Mouse (Mus musculus) MEL (cell line): ENCODE measurements around the gene Cib4. TPM values are rescaled to one million over a fixed set of nuclear protein-coding genes. Genes with fewer than 3 reads are reported as not detected.

Source experiments
- DNase-seq: peaks from one replicate; pipeline ENCODE4 v3.0.0; 2011; ENCODE audit warnings: low read depth, low spot score
- H3K27ac ChIP-seq: 2 replicates; pipeline ENCODE4 v1.5.1; 2012; ENCODE audit warnings: low read depth, mild to moderate bottlenecking, control low read depth, low read length, moderate library complexity; ENCODE audit not compliant: control insufficient read depth
- H3K27me3 ChIP-seq, 2 experiments: fragments of 150-350 bp in 1 of 2; sonication (generic) in 1 of 2; 2 replicates each; pipeline ENCODE4 v1.6.1; 2012; ENCODE audit warnings: low read length in 2 of 2, mild to moderate bottlenecking in 2 of 2, improper control_type of control experiment in 1 of 2, moderate library complexity in 1 of 2; ENCODE audit not compliant: insufficient read depth in 2 of 2, control insufficient read depth in 1 of 2
- H3K36me3 ChIP-seq, 2 experiments: 2 replicates each; pipeline ENCODE4 v1.6.1; 2012 to 2014; ENCODE audit warnings: low read length in 2 of 2, improper control_type of control experiment in 1 of 2, inconsistent platforms in 1 of 2, mild to moderate bottlenecking in 1 of 2; ENCODE audit not compliant: insufficient read depth in 2 of 2, control insufficient read depth in 1 of 2
- H3K4me1 ChIP-seq, 2 experiments: fragments of 150-350 bp in 1 of 2; sonication (generic) in 1 of 2; 2 replicates each; pipeline ENCODE4 v1.6.1; 2012; ENCODE audit warnings: low read length in 2 of 2, improper control_type of control experiment in 1 of 2, mild to moderate bottlenecking in 1 of 2; ENCODE audit not compliant: insufficient read depth in 2 of 2, control insufficient read depth in 1 of 2
- H3K4me3 ChIP-seq, 2 experiments: fragments of 150-350 bp in 1 of 2; sonication (generic) in 1 of 2; 2 replicates each; pipeline ENCODE4 v1.5.1; 2012; ENCODE audit warnings: low read depth in 2 of 2, low read length in 2 of 2, mild to moderate bottlenecking in 2 of 2, moderate library complexity in 2 of 2, control low read depth in 1 of 2, improper control_type of control experiment in 1 of 2; ENCODE audit not compliant: control insufficient read depth in 1 of 2, insufficient read depth in 1 of 2
- H3K79me2 ChIP-seq: 2 replicates; pipeline ENCODE4 v1.6.1; 2012; ENCODE audit warnings: mild to moderate bottlenecking, low read length, moderate library complexity; ENCODE audit not compliant: control insufficient read depth, poor library complexity, insufficient read depth
- H3K9ac ChIP-seq: 2 replicates; pipeline ENCODE4 v1.6.1; 2012; ENCODE audit warnings: low read depth, mild to moderate bottlenecking, control low read depth, low read length, moderate library complexity; ENCODE audit not compliant: control insufficient read depth, poor library complexity, severe bottlenecking
- H3K9me3 ChIP-seq: fragments of 150-350 bp; sonication (generic); replicated peaks from 2 replicates; pipeline ENCODE4 v1.6.1; 2012; ENCODE audit warnings: mild to moderate bottlenecking, low read length, improper control_type of control experiment, moderate library complexity; ENCODE audit not compliant: insufficient read depth
- BHLHE40 ChIP-seq: IDR thresholded peaks from 2 replicates; pipeline ENCODE4 v1.6.1; 2012; ENCODE audit warnings: low read depth, mild to moderate bottlenecking, inconsistent platforms, low read length, improper control_type of control experiment, borderline replicate concordance
- CHD2 ChIP-seq: IDR thresholded peaks from 2 replicates; pipeline ENCODE4 v1.6.1; 2011; ENCODE audit warnings: low read length, improper control_type of control experiment
- CTCF ChIP-seq, 3 experiments: IDR thresholded peaks in 2 of 3; conservative IDR thresholded peaks in 1 of 3; 2 replicates each; pipeline ENCODE4 v1.5.1; 2011 to 2012; ENCODE audit warnings: low read length in 3 of 3, low read depth in 2 of 3, mild to moderate bottlenecking in 2 of 3, improper control_type of control experiment in 1 of 3, inconsistent platforms in 1 of 3, mixed read lengths in 1 of 3, moderate library complexity in 1 of 3; ENCODE audit not compliant: control insufficient read depth in 1 of 3, insufficient read depth in 1 of 3, poor library complexity in 1 of 3, severe bottlenecking in 1 of 3
- ELF1 ChIP-seq: IDR thresholded peaks from 2 replicates; pipeline ENCODE4 v1.6.1; 2014; ENCODE audit warnings: low read depth, mild to moderate bottlenecking, inconsistent platforms, low read length, improper control_type of control experiment, moderate library complexity
- EP300 ChIP-seq, 2 experiments: IDR thresholded peaks; 2 replicates each; pipeline ENCODE4 v1.6.1; 2011; ENCODE audit warnings: improper control_type of control experiment in 2 of 2, low read length in 2 of 2, low read depth in 1 of 2, mild to moderate bottlenecking in 1 of 2
- ETS1 ChIP-seq: IDR thresholded peaks from 2 replicates; pipeline ENCODE4 v1.6.1; 2012; ENCODE audit warnings: low read depth, mild to moderate bottlenecking, inconsistent platforms, low read length, improper control_type of control experiment, moderate library complexity
- GABPA ChIP-seq: IDR thresholded peaks from 2 replicates; pipeline ENCODE4 v1.6.1; 2012; ENCODE audit warnings: low read depth, mild to moderate bottlenecking, inconsistent platforms, low read length, improper control_type of control experiment, moderate library complexity
- KAT2A ChIP-seq: conservative IDR thresholded peaks from 2 replicates; pipeline ENCODE4 v1.6.1; 2012; ENCODE audit warnings: low read depth, low read length, improper control_type of control experiment, inconsistent platforms
- MAFK ChIP-seq: IDR thresholded peaks from 2 replicates; pipeline ENCODE4 v1.6.1; 2011; ENCODE audit warnings: low read depth, mild to moderate bottlenecking, low read length, improper control_type of control experiment, borderline replicate concordance
- MAX ChIP-seq: IDR thresholded peaks from 2 replicates; pipeline ENCODE4 v1.6.1; 2011; ENCODE audit warnings: low read length, improper control_type of control experiment
- MEF2A ChIP-seq: IDR thresholded peaks from 2 replicates; pipeline ENCODE4 v1.6.1; 2014; ENCODE audit warnings: low read depth, mild to moderate bottlenecking, inconsistent platforms, low read length, improper control_type of control experiment; ENCODE audit not compliant: poor library complexity, insufficient replicate concordance, severe bottlenecking; ENCODE audit errors: extremely low read depth
- MYB ChIP-seq: IDR thresholded peaks from 2 replicates; pipeline ENCODE4 v1.6.1; 2011; ENCODE audit warnings: mild to moderate bottlenecking, low read depth, low read length, improper control_type of control experiment
- MYC ChIP-seq: IDR thresholded peaks from 2 replicates; pipeline ENCODE4 v1.6.1; 2011; ENCODE audit warnings: low read depth, mild to moderate bottlenecking, low read length, improper control_type of control experiment, moderate library complexity
- NELFE ChIP-seq: IDR thresholded peaks from 2 replicates; pipeline ENCODE4 v1.6.1; 2011; ENCODE audit warnings: low read depth, low read length, improper control_type of control experiment
- NRF1 ChIP-seq: IDR thresholded peaks from 2 replicates; pipeline ENCODE4 v1.6.1; 2014; ENCODE audit warnings: low read depth, mild to moderate bottlenecking, inconsistent platforms, low read length, improper control_type of control experiment, moderate library complexity; ENCODE audit not compliant: poor library complexity, insufficient read depth, severe bottlenecking
- POLR2AphosphoS2 ChIP-seq: IDR thresholded peaks from 2 replicates; pipeline ENCODE4 v1.6.1; 2011; ENCODE audit warnings: low read length, improper control_type of control experiment
- POLR2AphosphoS5 ChIP-seq: IDR thresholded peaks from 2 replicates; pipeline ENCODE4 v1.6.1; 2012; ENCODE audit warnings: low read depth, borderline replicate concordance, mild to moderate bottlenecking, inconsistent platforms, low read length, moderate library complexity, mixed read lengths
- RAD21 ChIP-seq: IDR thresholded peaks from 2 replicates; pipeline ENCODE4 v1.6.1; 2011; ENCODE audit warnings: mild to moderate bottlenecking, low read depth, low read length, improper control_type of control experiment
- SIN3A ChIP-seq: IDR thresholded peaks from 2 replicates; pipeline ENCODE4 v1.6.1; 2012; ENCODE audit warnings: low read length, improper control_type of control experiment, inconsistent platforms
- SMC3 ChIP-seq: IDR thresholded peaks from 2 replicates; pipeline ENCODE4 v1.6.1; 2011; ENCODE audit warnings: low read depth, low read length, improper control_type of control experiment
- UBTF ChIP-seq: IDR thresholded peaks from 2 replicates; pipeline ENCODE4 v1.6.1; 2012; ENCODE audit warnings: low read depth, mild to moderate bottlenecking, inconsistent platforms, low read length, improper control_type of control experiment, moderate library complexity, borderline replicate concordance; ENCODE audit not compliant: insufficient read depth
- USF1 ChIP-seq: IDR thresholded peaks from 2 replicates; pipeline ENCODE4 v1.6.1; 2014; ENCODE audit warnings: low read depth, mild to moderate bottlenecking, inconsistent platforms, low read length, improper control_type of control experiment, moderate library complexity
- ZKSCAN1 ChIP-seq: IDR thresholded peaks from 2 replicates; pipeline ENCODE4 v1.6.1; 2012; ENCODE audit warnings: low read depth, mild to moderate bottlenecking, inconsistent platforms, low read length, improper control_type of control experiment, moderate library complexity
- ZMIZ1 ChIP-seq: IDR thresholded peaks from 2 replicates; pipeline ENCODE4 v1.6.1; 2012; ENCODE audit warnings: low read depth, mild to moderate bottlenecking, inconsistent platforms, low read length, improper control_type of control experiment, moderate library complexity
- ZNF384 ChIP-seq: IDR thresholded peaks from 2 replicates; pipeline ENCODE4 v1.6.1; 2012; ENCODE audit warnings: low read depth, mild to moderate bottlenecking, inconsistent platforms, low read length, improper control_type of control experiment
- polyA plus RNA-seq, 2 experiments: library from polyadenylated mRNA; stranded (reverse) in 1 of 2; unstranded in 1 of 2; fragments of >175 nt in 1 of 2; fragments of >200 nt in 1 of 2; gene quantifications; 2 replicates each; pipeline versions ENCODE4 v1.2.1 to v1.2.4; 2012; ENCODE audit warnings: low replicate concordance in 2 of 2, low read depth in 1 of 2; ENCODE audit not compliant: insufficient read length in 2 of 2, insufficient read depth in 1 of 2, missing spikeins in 1 of 2
- total RNA-seq: library from RNA; depleted of rRNA; stranded (reverse); fragments of 300-350 nt; gene quantifications from 2 replicates; pipeline ENCODE4 v1.2.3, GENCODE M21; 2012

The Cib4 gene
- total and polyA plus RNA-seq, 3 experiments = not detected

GRCm38 (mm10) chr5:30536051-30536570 is 9.5 kb downstream of the Cib4 start:
- Histone ChIP-seq H3K9ac (no peak overlapping the region), H3K4me1 (no peaks in the 10 kb centered on the region), H3K4me3 (no peak overlapping the region), H3K36me3 (no peaks in the 10 kb centered on the region), H3K27ac (no peak overlapping the region), H3K79me2 (no peaks in the 10 kb centered on the region), H3K9me3 (no peaks in the 10 kb centered on the region), H3K27me3 (peaks cover 27 to 55% of the 10 kb centered on the region in 2 experiments)
- no peak for TF ChIP-seq ELF1
- TF ChIP-seq ETS1 = no peak
- TF ChIP-seq ZNF384 = no peak
- TF ChIP-seq SIN3A = no peak
- DNase-seq = no peak

DNA sequence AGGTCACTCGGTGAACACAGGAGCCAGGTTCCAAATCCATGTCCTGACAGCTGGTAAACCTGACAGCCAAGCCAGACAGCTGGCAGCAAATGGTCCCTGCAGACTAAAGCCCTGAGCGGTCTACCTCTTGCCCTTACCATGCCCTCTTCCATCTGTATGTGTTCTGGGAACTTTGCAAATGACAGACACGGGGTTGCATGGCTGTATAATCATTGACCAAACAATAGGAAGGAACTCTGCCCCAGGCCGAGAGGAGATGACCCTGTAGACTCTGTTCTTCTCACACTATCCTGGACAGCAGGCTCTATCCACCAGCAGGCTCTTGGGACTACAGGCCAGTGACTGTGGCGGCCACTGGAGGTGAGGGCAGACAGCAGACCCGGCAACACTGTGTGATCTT is 11.0 kb downstream of the Cib4 start:
- H3K79me2 ChIP-seq = no peaks in the 10 kb centered on the region
- H3K4me1 ChIP-seq = no peaks in the 10 kb centered on the region
- no peak overlapping the region for H3K27ac ChIP-seq
- no peak for DNase-seq
- H3K36me3 ChIP-seq = no peaks in the 10 kb centered on the region
- H3K4me3 ChIP-seq = no peak overlapping the region
- no peak overlapping the region for H3K9ac ChIP-seq
- no peaks in the 10 kb centered on the region for H3K9me3 ChIP-seq
- TF ChIP-seq RAD21 (no peak), ZMIZ1 (no peak), MYB (no peak), MYC (no peak), ETS1 (no peak), POLR2AphosphoS5 (no peak), EP300 (IDR thresholded peaks at IDR 0.05; ENCODE audit: low read depth in 1 of 2, low read length in 2 of 2) (no peak), USF1 (no peak), BHLHE40 (no peak), ELF1 (no peak), MAX (no peak)
- H3K27me3 ChIP-seq = peaks cover 30 to 52% of the 10 kb centered on the region in 2 experiments

- no peak for DNase-seq
- Histone ChIP-seq H3K4me1 (peaks cover 0 to 7% of the 10 kb centered on the region in 2 experiments; a peak in 3 of 4 replicates), H3K27me3 (peaks cover 15 to 34% of the 10 kb centered on the region in 2 experiments), H3K9ac (no peak overlapping the region)
- TF ChIP-seq MYC (no peak), MEF2A (no peak), RAD21 (no peak), NRF1 (no peak), USF1 (no peak), CHD2 (no peak), NELFE (no peak), KAT2A (no peak), POLR2AphosphoS5 (no peak), POLR2AphosphoS2 (no peak), ZKSCAN1 (no peak), MYB (no peak), SIN3A (no peak), GABPA (no peak), CTCF (IDR thresholded peaks at IDR 0.05 in 2 of 3, conservative IDR thresholded peaks at IDR 0.05 in 1 of 3; ENCODE audit: control insufficient read depth in 1 of 3, insufficient read depth in 1 of 3, low read depth in 2 of 3, low read length in 3 of 3, poor library complexity in 1 of 3, severe bottlenecking in 1 of 3) (no peak), ETS1 (no peak), UBTF (no peak), MAFK (no peak), SMC3 (no peak)
- TF ChIP-seq, all 39 proteins: peak for 0
- Histone ChIP-seq H3K27ac (no peak overlapping the region), H3K4me3 (no peak overlapping the region), H3K79me2 (no peaks in the 10 kb centered on the region), H3K36me3 (peaks cover 0 to 2% of the 10 kb centered on the region in 2 experiments; a peak in 1 of 4 replicates), H3K9me3 (no peaks in the 10 kb centered on the region)
Measured at GRCm38 (mm10) chr5:30528906-30529305, 16.7 kb downstream of the Cib4 start.
